Mouse (Mus musculus): ENCODE results near the gene Ndufb3.
"Not testable (repeated sequence)": the region's sequence is repeated elsewhere in the genome, so short reads cannot be mapped to it uniquely, and the experiment has no call there.

Gene Ndufb3

GRCm38 (mm10) chr1:58617978-58618668, 31.9 kb downstream of the Ndufb3 start:
- DNase-seq: no peak

- peak; percentile 9 for DNase-seq
Measured at GRCm38 (mm10) chr1:58618766-58619165, 32.6 kb downstream of the Ndufb3 start.

DNA sequence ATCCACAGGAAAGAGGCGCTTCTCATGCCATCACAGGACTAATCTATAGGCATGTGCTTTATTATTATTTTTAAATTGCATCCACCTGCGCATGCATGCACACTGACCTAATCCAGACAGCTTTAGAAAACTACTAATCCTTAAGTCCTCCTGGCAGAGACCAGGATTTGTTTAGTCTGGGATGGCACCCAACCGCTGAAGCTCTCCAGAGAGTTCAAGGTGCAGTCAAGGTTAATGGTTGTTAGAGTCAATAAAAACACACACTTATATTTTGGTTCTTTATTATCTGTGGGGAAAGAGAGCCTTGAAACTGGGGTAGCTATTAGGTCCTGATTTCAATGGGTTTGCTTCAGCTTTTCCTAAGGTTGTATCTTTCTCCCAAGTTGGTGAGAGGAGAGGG, 35.1 kb downstream of the Ndufb3 start:
- DNase-seq: no peak

GRCm38 (mm10) chr1:58621996-58622748, 36.0 kb downstream of the Ndufb3 start:
- DNase-seq: peak; percentile 14

- not testable (repeated sequence) for DNase-seq
Measured at GRCm38 (mm10) chr1:58628847-58629246, 42.7 kb downstream of the Ndufb3 start.
